Mouse (Mus musculus): Measurements from ENCODE around the gene Smyd2. TPM values are rescaled to one million over a fixed set of nuclear protein-coding genes. Genes with fewer than 3 reads are reported as not detected.
A peak's percentile ranks its signal among the peaks of the same experiment; 100 is the strongest.

Gene Smyd2
- total and polyA plus RNA-seq, 3 experiments = 79.9 to 119 (median 84.7) TPM

GRCm38 (mm10) chr1:189867034-189867433 is 55.1 kb downstream of the Smyd2 start:
- H3K27ac ChIP-seq (ENCODE audit: insufficient read depth, low read depth) = no peak overlapping the region
- H3K4me3 ChIP-seq (replicated peaks in 1 of 3; ENCODE audit: low read depth in 2 of 3, low read length in 2 of 3, poor library complexity in 1 of 3) = no peak overlapping the region

GRCm38 (mm10) chr1:189866621-189867020 is 55.5 kb downstream of the Smyd2 start:
- no peak overlapping the region for H3K27ac ChIP-seq (ENCODE audit: insufficient read depth, low read depth)
- TF ChIP-seq E2F4 (IDR thresholded peaks at IDR 0.05; ENCODE audit: insufficient replicate concordance, low read depth, low read length) = no peak
- no peak for TF ChIP-seq SIN3A (IDR thresholded peaks at IDR 0.05; ENCODE audit: low read length)
- no peak for TF ChIP-seq CHD2 (IDR thresholded peaks at IDR 0.05; ENCODE audit: low read length)
- TF ChIP-seq EP300 (IDR thresholded peaks at IDR 0.05; ENCODE audit: low read length) = no peak
- no peak for TF ChIP-seq USF1 (IDR thresholded peaks at IDR 0.05; ENCODE audit: low read depth, low read length)
- TF ChIP-seq JUN (IDR thresholded peaks at IDR 0.05; ENCODE audit: insufficient read depth, low read depth, low read length) = no peak
- TF ChIP-seq RCOR1 (conservative IDR thresholded peaks at IDR 0.05; ENCODE audit: low read depth, low read length) = no peak
- TF ChIP-seq BHLHE40 (IDR thresholded peaks at IDR 0.05; ENCODE audit: low read depth, low read length) = no peak
- TF ChIP-seq RAD21 (IDR thresholded peaks at IDR 0.05; ENCODE audit: low read depth, low read length) = no peak
- no peak for TF ChIP-seq MEF2A (IDR thresholded peaks at IDR 0.05; ENCODE audit: borderline replicate concordance, low read depth, low read length)
- no peak for TF ChIP-seq POLR2AphosphoS2 (IDR thresholded peaks at IDR 0.05; ENCODE audit: low read depth, low read length)
- no peak for TF ChIP-seq JUND (conservative IDR thresholded peaks at IDR 0.05; ENCODE audit: low read depth, low read length)
- no peak for TF ChIP-seq MAX (IDR thresholded peaks at IDR 0.05; ENCODE audit: low read length)
- no peak for TF ChIP-seq UBTF (IDR thresholded peaks at IDR 0.05; ENCODE audit: low read depth, low read length)
- no peak for TF ChIP-seq KAT2A (IDR thresholded peaks at IDR 0.05; ENCODE audit: insufficient replicate concordance, low read length)
- no peak for TF ChIP-seq CHD1 (IDR thresholded peaks at IDR 0.05; ENCODE audit: low read depth, low read length)
- TF ChIP-seq SMC3 (IDR thresholded peaks at IDR 0.05; ENCODE audit: low read depth, low read length) = no peak
- no peak for TF ChIP-seq MAFK (IDR thresholded peaks at IDR 0.05; ENCODE audit: insufficient replicate concordance, low read length)
- TF ChIP-seq CTCF (conservative IDR thresholded peaks at IDR 0.05 in 1 of 2, IDR thresholded peaks at IDR 0.05 in 1 of 2; ENCODE audit: low read depth in 2 of 2, low read length in 2 of 2) = no peak
- H3K79me2 ChIP-seq (replicated peaks; ENCODE audit: control insufficient read depth, extremely low read depth, insufficient read depth, poor library complexity, severe bottlenecking) = no peaks in the 10 kb centered on the region
- H3K9ac ChIP-seq (ENCODE audit: insufficient read depth, low read depth) = no peak overlapping the region
- no peak overlapping the region for H3K4me2 ChIP-seq (ENCODE audit: insufficient read depth, low read depth, poor library complexity, severe bottlenecking)
- peaks cover 7 to 10% of the 10 kb centered on the region in 2 experiments; a peak in 3 of 4 replicates for H3K4me1 ChIP-seq (ENCODE audit: control insufficient read depth in 1 of 2, insufficient read depth in 2 of 2)
- in situ Hi-C loops (cut with MboI; ENCODE audit: low pct_ligation_motif_present, low pct_unique_long_range_greater_than_20kb, low sequenced_read_pairs) = no loop called here
- DNase-seq (ENCODE audit: extremely low read depth) = no peak
- dilution Hi-C loops (cut with MboI; ENCODE audit: extremely low pct_ligation_motif_present, extremely low pct_unique_long_range_greater_than_20kb, low sequenced_read_pairs) = no loop called here
- H3K36me3 ChIP-seq (replicated peaks in 1 of 2; ENCODE audit: control insufficient read depth in 1 of 2, insufficient read depth in 1 of 2, low read length in 1 of 2) = no peaks in the 10 kb centered on the region
- H3K27me3 ChIP-seq (replicated peaks) = no peaks in the 10 kb centered on the region
- no peak overlapping the region for H3K4me3 ChIP-seq (replicated peaks in 1 of 3; ENCODE audit: low read depth in 2 of 3, low read length in 2 of 3, poor library complexity in 1 of 3)
- H3K9me3 ChIP-seq (replicated peaks; ENCODE audit: low read length) = no peaks in the 10 kb centered on the region

More at GRCm38 (mm10) chr1:189867034-189867433, 55.1 kb downstream of the Smyd2 start:
- TF ChIP-seq POLR2A (IDR thresholded peaks at IDR 0.05; ENCODE audit: low read depth, low read length) (0 out of 2 replicates have a peak, but pooled peaks have one; percentile 24), BHLHE40 (IDR thresholded peaks at IDR 0.05; ENCODE audit: low read depth, low read length) (no peak), MAZ (IDR thresholded peaks at IDR 0.05; ENCODE audit: low read depth, low read length) (no peak)
- DNase-seq (ENCODE audit: extremely low read depth) = no peak
- H3K9me3 ChIP-seq (replicated peaks; ENCODE audit: low read length) = no peaks in the 10 kb centered on the region
- H3K27me3 ChIP-seq (replicated peaks) = no peaks in the 10 kb centered on the region
- in situ Hi-C loops (cut with MboI; ENCODE audit: low pct_ligation_motif_present, low pct_unique_long_range_greater_than_20kb, low sequenced_read_pairs) (no loop called here), dilution Hi-C loops (cut with MboI; ENCODE audit: extremely low pct_ligation_motif_present, extremely low pct_unique_long_range_greater_than_20kb, low sequenced_read_pairs) (no loop called here)
- H3K4me1 ChIP-seq (ENCODE audit: control insufficient read depth in 1 of 2, insufficient read depth in 2 of 2) = peaks cover 7 to 10% of the 10 kb centered on the region in 2 experiments; a peak in 3 of 4 replicates
- H3K9ac ChIP-seq (ENCODE audit: insufficient read depth, low read depth) = no peak overlapping the region
- H3K36me3 ChIP-seq (replicated peaks in 1 of 2; ENCODE audit: control insufficient read depth in 1 of 2, insufficient read depth in 1 of 2, low read length in 1 of 2) = no peaks in the 10 kb centered on the region
- H3K79me2 ChIP-seq (replicated peaks; ENCODE audit: control insufficient read depth, extremely low read depth, insufficient read depth, poor library complexity, severe bottlenecking) = no peaks in the 10 kb centered on the region
- H3K4me2 ChIP-seq (ENCODE audit: insufficient read depth, low read depth, poor library complexity, severe bottlenecking) = no peak overlapping the region
